In the genomic region with DNA sequence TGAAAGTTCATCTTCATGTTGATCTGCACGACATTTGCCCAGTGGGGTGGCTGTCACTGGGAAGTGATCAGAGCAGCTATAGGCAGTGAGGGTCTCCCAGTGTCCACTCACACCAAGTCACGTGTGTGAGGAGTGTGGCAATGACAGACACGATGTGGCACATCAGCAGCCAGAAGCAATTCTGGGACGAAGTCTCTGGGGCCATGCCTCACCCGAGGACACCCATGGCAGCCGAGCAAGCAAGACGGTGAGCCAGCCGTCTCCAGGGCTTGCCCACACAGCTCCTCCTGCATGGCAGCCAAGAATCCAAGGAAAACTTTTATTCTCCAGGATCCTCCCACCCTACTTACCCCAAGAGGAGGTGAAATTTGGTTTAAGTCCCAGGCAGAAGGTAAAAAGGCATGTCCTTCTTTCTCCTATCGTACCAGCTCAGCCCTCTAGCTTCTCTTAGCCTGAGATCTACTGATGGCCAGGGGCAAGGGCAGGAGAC, we compare ENCODE assay signal across 25 mouse cellular contexts. TPM values are rescaled to one million over a fixed set of nuclear protein-coding genes. Genes with fewer than 3 reads are reported as not detected.
"Had no signal": no experiment of that assay in that cellular context is flagged by ENCODE, and none has a peak within 500 bp of the region (broad histone marks: within the 10 kb centered on the region; RNA-seq: fewer than 3 reads in every experiment).

No protein-coding gene starts in this region.

- H3K27ac ChIP-seq: heart, embryonic 13.5 days; heart, embryonic 15.5 days; hindbrain, embryonic 13.5 days; hindbrain, embryonic 15.5 days; hindbrain, postnatal 0 days; kidney, embryonic 15.5 days; kidney, postnatal 0 days; liver, embryonic 12.5 days; liver, embryonic 14.5 days had no signal

- ATAC-seq: hindbrain, postnatal 0 days; intestine, embryonic 16.5 days; liver, embryonic 12.5 days had no signal

- H3K27me3 ChIP-seq: heart, embryonic 13.5 days; heart, embryonic 15.5 days; hindbrain, embryonic 13.5 days; hindbrain, embryonic 15.5 days; kidney, embryonic 15.5 days; liver, embryonic 12.5 days had no signal

- H3K4me3 ChIP-seq: heart, embryonic 13.5 days; heart, embryonic 15.5 days; hindbrain, embryonic 13.5 days; hindbrain, embryonic 15.5 days; kidney, embryonic 15.5 days; liver, embryonic 12.5 days had no signal

- H3K9ac ChIP-seq: heart, embryonic 13.5 days; heart, embryonic 15.5 days; hindbrain, embryonic 13.5 days; hindbrain, embryonic 15.5 days; kidney, embryonic 15.5 days; liver, embryonic 12.5 days; liver, embryonic 14.5 days had no signal

- DNase-seq: gastrocnemius, postnatal 14 days; gastrocnemius, postnatal 36 days; heart, adult 18-20 months; heart, postnatal 14 days; heart, postnatal 36 days; kidney, adult 11 months; kidney, adult 2 months; kidney, adult 9 months; kidney, postnatal 14 days; kidney, postnatal 36 days; layer of hippocampus, adult 9-11 months; layer of hippocampus, postnatal 36 days; left cerebral cortex, postnatal 4 days; lung, adult 18-20 months had no signal

RNA-seq across cellular contexts. Expression of gene Dcdc2b, which starts 1.8 kb away (rescaled TPM):
- total RNA-seq: hematopoietic stem cell, adult 5-6 weeks; hindbrain, postnatal 0 days had no signal
